Mouse (Mus musculus) liver, embryonic 14.5 days (tissue): ENCODE measurements around the gene Mgat2.

Experiments
- CTCF ChIP-seq: IDR thresholded peaks from 2 replicates; pipeline ENCODE4 v1.5.1; 2016; ENCODE audit warnings: antibody characterized with exemption, low read depth, control low read depth
- EP300 ChIP-seq: IDR thresholded peaks from 2 replicates; pipeline ENCODE4 v1.6.1; 2016; ENCODE audit warnings: antibody characterized with exemption, low read depth

- TF ChIP-seq CTCF, result no peak
- no peak for TF ChIP-seq EP300
Measured at GRCm38 (mm10) chr12:69184342-69185295, 662 bp downstream of the Mgat2 start.
